Comparison of ENCODE assay signal across 8 mouse cellular contexts in the genomic region with DNA sequence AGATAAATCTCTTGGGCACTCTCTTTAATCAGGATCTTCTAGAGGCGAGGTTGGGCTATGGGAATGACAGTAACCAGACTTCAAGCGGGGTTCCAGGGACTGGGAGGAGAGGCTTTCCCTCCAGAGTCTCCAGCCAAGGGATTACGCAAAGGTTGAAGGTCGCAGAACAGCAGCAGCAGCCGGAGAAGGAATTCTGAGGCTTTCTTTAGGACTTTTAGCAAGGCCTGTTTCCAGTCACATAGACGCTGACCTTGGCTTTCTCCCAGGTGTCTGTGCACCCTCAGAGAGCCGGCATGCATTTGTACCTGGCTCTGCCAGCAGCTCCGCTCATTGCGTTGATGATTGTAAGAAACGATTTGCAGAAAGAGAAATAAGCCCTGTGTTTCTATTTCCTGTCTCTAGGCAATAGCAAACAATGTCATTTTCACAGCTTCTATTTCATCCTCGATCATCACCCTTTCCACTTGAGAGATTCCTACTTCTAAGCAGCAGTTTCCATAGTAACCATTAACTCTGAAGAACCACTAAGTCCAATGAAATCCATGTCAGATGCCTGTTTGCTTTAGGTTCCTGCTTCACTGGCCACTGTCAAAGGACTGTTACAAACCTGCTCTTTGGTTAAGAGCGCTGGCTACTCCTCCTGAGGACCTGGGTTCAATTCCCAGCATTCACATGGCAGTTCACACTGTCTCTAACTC.
DNase-seq lines count a peak whose midpoint lies in the region; ATAC-seq and TF ChIP-seq lines count a peak whose summit lies in the region.

No protein-coding gene starts in this region.

- H3K4me2 ChIP-seq in liver, embryonic 12.5 days: no peak overlapping the region
- H3K4me2 ChIP-seq in hindbrain, embryonic 12.5 days (replicated peaks): no peak overlapping the region
- H3K4me2 ChIP-seq in liver, postnatal 0 days (ENCODE audit: low read depth, low read length): no peak overlapping the region

- DNase-seq in liver, adult 2 months (ENCODE audit: extremely low read depth, low read depth, low spot score): peak; percentile 69
- peak; percentile 22 for DNase-seq in embryo, embryonic 11 days
- peak; percentile 62 for DNase-seq in lung, postnatal 14 days
- peak; percentile 11 for DNase-seq in testis, postnatal 14 days (ENCODE audit: low spot score)
- DNase-seq in liver, postnatal 0 days: no peak

- ATAC-seq in liver, embryonic 12.5 days: no peak
- no peak for ATAC-seq in hindbrain, embryonic 12.5 days (ENCODE audit: low FRiP score)
- no peak for ATAC-seq in frontal cortex, adult (ENCODE audit: low TSS enrichment)
- ATAC-seq in liver, postnatal 0 days: no peak

- H3K4me1 ChIP-seq in liver, adult 2 months (ENCODE audit: control insufficient read depth, insufficient read depth, low read length): no peaks in the 10 kb centered on the region
- H3K4me1 ChIP-seq in liver, embryonic 12.5 days: no peaks in the 10 kb centered on the region
- H3K4me1 ChIP-seq in hindbrain, embryonic 12.5 days: peaks cover 10% of the 10 kb centered on the region
- no peaks in the 10 kb centered on the region for H3K4me1 ChIP-seq in liver, postnatal 0 days (ENCODE audit: insufficient read depth)

- H3K79me2 ChIP-seq in liver, adult 2 months (ENCODE audit: control insufficient read depth, insufficient read depth, low read length): no peaks in the 10 kb centered on the region

- no peak for TF ChIP-seq CTCF in liver, adult 2 months (IDR thresholded peaks at IDR 0.05; ENCODE audit: low read depth, low read length)
- no peak for TF ChIP-seq CTCF in liver, postnatal 0 days (IDR thresholded peaks at IDR 0.05; ENCODE audit: low read depth)

- H3K4me3 ChIP-seq in liver, adult 2 months (ENCODE audit: insufficient read depth, low read depth, low read length): no peak overlapping the region
- no peak overlapping the region for H3K4me3 ChIP-seq in liver, embryonic 12.5 days
- no peak overlapping the region for H3K4me3 ChIP-seq in hindbrain, embryonic 12.5 days
- no peak overlapping the region for H3K4me3 ChIP-seq in liver, postnatal 0 days (ENCODE audit: low read depth, low read length)

- WGBS in liver, adult 2 months: 37% methylated on average over 12 of the region's 12 CpGs
- 52% methylated on average over 12 of the region's 12 CpGs for WGBS in liver, embryonic 12.5 days (ENCODE audit: insufficient replicate concordance)
- 42% methylated on average over 12 of the region's 12 CpGs for WGBS in hindbrain, embryonic 12.5 days
- WGBS in liver, postnatal 0 days (ENCODE audit: insufficient replicate concordance): 68% methylated on average over 12 of the region's 12 CpGs

- TF ChIP-seq POLR2A in liver, adult 2 months (IDR thresholded peaks at IDR 0.05; ENCODE audit: extremely low read depth, insufficient read depth, low read length): no peak

- no peak overlapping the region for H3K9ac ChIP-seq in liver, adult 2 months (ENCODE audit: low read depth, low read length)
- no peak overlapping the region for H3K9ac ChIP-seq in liver, embryonic 12.5 days
- H3K9ac ChIP-seq in hindbrain, embryonic 12.5 days: no peak overlapping the region
- H3K9ac ChIP-seq in liver, postnatal 0 days (replicated peaks): no peak overlapping the region

- no peaks in the 10 kb centered on the region for H3K9me3 ChIP-seq in liver, embryonic 12.5 days (replicated peaks)
- H3K9me3 ChIP-seq in hindbrain, embryonic 12.5 days (replicated peaks): no peaks in the 10 kb centered on the region
- H3K9me3 ChIP-seq in liver, postnatal 0 days (ENCODE audit: low read length): no peaks in the 10 kb centered on the region

- no peaks in the 10 kb centered on the region for H3K27me3 ChIP-seq in liver, adult 2 months (ENCODE audit: control insufficient read depth, insufficient read depth, low read length)
- H3K27me3 ChIP-seq in liver, embryonic 12.5 days (replicated peaks): no peaks in the 10 kb centered on the region
- no peaks in the 10 kb centered on the region for H3K27me3 ChIP-seq in hindbrain, embryonic 12.5 days
- H3K27me3 ChIP-seq in liver, postnatal 0 days (ENCODE audit: insufficient read depth, low read length): no peaks in the 10 kb centered on the region

- H3K27ac ChIP-seq in liver, adult 2 months (replicated peaks; ENCODE audit: insufficient read depth, low read depth, low read length): no peak overlapping the region
- no peak overlapping the region for H3K27ac ChIP-seq in liver, embryonic 12.5 days
- peak overlapping the region; percentile 58 for H3K27ac ChIP-seq in hindbrain, embryonic 12.5 days
- H3K27ac ChIP-seq in liver, postnatal 0 days (ENCODE audit: low read depth): no peak overlapping the region

- H3K36me3 ChIP-seq in liver, adult 2 months (ENCODE audit: control insufficient read depth, insufficient read depth, low read length): no peaks in the 10 kb centered on the region
- no peaks in the 10 kb centered on the region for H3K36me3 ChIP-seq in liver, embryonic 12.5 days
- no peaks in the 10 kb centered on the region for H3K36me3 ChIP-seq in hindbrain, embryonic 12.5 days
- H3K36me3 ChIP-seq in liver, postnatal 0 days (replicated peaks; ENCODE audit: insufficient read depth, low read length): no peaks in the 10 kb centered on the region

- TF ChIP-seq EP300 in liver, postnatal 0 days (IDR thresholded peaks at IDR 0.05; ENCODE audit: low read depth): no peak
